Mouse (Mus musculus) kidney, postnatal 14 days (tissue): ENCODE data around the gene Man1a2.

Experiments
- DNase-seq: peaks from one replicate; pipeline ENCODE4 v3.0.0; 2022; ENCODE audit warnings: mixed read lengths

Gene Man1a2

DNA sequence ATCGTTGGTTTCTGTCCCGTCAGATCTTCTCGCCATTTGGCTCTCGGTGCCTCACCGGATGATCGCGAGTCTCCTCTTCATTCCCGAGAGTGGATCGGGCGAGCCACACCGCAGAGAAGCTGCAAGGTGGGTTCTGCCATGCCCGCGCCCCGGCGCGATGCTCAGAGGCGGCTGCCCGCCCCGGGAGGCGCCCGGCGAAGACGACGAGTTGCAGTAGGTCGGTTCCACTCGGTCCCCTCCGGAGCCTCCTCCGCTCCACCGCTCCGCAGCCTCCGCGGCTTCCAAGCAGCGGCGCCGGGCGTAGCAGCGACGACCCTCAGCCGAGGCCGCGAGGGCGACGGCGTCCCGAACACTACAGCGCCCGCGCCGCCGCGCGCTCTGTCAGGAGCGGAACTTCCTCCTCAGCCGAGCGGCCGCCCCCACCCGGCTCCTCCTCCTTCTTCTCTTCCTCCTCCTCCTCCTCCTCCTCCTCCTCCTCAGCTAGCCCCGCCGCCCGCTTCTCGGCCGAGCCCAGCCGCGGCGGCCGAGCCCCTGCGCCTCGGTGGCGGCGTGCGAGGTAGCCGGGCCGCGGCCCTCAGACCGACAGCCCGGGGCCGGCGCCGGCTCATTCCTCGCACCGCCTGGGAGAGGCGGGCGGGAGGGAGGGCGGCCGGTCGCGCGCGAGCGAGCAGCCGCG lies at the start of gene Man1a2:
Gene Man1a2, minus strand, starts transcription at position 417 of the 676 bp plus-strand sequence.
- peak; percentile 92 for DNase-seq

DNA sequence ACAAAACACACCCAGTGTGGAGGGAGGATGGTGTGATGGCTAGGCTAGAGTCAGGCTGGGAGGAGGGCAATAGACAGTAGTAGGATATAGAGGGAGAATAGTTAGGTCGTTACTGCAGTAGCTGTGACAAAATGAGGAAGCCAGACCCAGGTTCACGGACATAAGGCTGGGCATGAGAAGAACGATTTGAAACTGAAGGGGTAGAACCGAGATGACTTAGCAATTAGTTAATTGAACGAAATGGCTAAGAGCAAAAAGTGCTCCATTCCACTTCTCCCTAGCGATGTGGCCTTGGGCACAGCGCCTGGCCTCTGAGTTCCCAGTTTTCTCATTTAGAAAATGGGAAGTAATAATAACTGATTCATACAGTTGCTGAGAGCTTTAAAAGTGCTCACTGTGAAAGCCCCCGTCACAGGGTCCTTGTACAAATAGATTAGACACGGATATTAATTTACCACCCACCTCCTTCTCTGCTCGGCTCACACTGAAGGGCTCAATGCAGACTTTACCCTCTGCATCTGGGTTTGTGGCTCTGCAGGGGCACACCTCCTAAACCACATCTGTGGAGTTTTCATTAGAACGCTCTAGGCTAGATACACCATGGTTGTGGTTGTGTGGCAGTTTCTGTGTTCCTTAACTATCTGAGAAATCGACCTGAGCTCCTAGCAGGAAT lies 49.3 kb upstream of the Man1a2 start:
- no peak for DNase-seq

DNA sequence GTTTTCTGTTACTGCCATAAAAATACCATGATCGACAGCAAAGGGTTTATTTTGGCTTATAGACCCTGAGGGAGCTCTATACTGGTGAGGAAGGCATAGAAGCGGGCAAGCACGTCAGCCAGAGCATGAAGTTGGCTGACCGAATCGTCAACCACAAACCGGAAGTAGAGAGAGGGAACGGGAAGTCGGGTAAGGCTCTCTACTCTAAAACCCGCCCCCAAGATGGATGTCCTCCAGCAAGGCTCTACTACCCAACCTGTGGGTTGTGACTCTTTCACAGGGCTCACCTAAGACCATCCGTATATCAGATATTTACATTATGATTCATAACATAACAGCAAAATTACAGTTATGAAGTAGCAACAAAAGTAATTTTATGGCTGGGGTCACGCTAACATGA lies 46.6 kb upstream of the Man1a2 start:
- no peak for DNase-seq

DNA sequence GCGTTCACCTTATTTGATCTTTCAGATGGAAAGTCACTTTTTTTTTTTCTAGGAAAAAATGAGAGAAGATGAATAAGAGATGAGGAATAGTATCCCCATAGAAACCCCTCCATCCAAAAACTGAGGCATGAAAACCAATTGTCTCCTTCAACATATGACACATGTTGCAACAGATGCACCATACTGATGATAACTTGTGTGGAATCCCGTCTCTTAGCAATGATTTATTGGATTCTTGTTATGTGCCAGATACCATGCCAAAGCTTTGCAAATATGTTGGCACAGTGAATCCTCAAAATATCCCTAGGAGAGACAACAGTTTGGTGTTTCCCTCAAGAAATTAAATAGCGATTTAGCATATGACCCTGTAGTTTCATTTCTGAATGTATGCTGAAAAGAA lies 46.0 kb upstream of the Man1a2 start:
- no peak for DNase-seq

DNA sequence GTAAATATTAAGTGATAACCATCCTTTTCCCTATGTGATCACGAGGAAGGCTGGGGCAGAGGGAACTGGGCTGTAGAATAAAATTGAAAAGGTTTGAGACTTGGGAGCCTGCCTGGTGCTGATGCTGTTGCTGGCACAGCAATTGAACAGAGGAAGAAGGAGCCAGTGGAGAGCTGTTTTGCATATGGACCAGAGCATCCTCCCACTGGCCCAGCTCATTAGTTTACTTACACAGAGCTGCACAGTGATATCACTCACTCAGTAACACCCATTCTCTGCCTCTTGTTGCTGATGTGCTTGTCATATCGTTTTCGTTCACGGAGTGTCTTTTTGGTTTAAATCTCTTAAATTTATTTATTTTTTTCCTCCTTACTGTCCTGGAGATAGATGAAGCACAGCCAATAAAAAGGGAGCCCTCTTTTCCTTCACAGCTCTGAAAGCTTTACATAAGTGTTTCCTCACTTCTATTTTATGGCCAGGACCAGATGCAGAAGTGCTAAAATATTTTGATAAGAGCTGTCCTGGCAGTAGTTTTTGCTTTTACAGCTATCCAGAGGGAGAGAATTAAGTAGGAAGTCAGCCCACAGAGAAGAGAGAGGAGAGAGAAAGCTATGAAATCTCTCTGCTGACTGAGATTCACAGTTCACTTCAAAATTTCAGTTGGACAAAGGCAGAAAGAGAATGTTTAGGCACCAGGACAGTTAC lies 42.9 kb upstream of the Man1a2 start:
- no peak for DNase-seq

DNA sequence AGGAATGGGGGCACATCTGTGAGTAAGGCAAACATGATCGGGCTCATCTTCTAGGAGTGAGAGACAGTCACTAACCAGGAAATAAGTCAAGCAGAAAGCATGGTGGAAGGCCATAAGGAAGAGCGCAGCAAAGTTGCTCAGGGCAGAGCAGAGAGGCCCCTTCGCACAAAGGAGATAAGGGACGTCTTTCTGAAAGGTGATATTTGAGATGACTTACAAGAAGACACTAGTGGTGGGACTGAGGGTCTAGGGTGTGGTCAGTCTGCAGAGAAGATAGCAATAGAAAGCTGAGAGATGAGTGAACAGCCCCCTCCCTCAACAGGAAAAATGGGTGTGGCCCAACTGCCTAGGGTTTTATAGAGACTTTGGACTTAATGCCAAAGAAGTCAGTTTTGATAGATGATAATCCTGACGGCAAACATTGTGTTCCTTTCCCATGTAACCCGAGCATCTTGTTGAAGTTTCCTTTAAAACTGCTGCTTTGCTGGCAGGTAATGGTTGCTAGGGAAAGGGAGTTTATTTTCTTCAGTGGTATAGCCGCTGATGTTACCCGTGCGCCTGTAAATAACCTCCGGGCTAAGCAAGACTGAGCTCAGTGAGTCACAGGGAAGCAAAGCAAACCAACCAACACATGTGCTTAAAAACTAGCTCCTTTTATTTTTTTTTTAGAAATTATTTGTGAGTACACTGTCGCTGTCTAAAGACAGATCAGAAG lies 40.8 kb upstream of the Man1a2 start:
- DNase-seq = no peak

DNA sequence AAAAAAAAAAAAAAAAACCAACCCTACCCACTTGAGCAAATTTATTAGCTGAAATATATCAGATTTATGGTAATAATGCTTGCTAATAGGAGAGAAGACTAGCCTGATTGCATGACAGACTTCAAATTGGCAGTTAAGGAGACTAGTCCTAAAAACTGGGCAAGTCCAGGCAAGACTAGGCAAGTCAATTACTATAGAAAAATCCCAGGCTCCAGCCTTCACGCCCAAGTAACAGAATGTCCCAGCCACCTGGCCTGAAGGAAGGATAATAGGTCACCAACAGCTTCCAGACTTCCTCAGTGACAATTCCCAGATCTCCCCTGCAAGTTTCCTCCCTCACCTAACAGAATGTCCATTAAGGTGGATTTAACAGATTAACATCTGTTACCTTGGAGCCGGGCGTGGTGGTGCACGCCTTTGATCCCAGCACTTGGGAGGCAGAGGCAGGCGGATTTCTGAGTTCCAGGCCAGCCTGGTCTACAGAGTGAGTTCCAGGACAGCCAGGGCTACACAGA lies 35.5 kb upstream of the Man1a2 start:
- DNase-seq = no peak

DNA sequence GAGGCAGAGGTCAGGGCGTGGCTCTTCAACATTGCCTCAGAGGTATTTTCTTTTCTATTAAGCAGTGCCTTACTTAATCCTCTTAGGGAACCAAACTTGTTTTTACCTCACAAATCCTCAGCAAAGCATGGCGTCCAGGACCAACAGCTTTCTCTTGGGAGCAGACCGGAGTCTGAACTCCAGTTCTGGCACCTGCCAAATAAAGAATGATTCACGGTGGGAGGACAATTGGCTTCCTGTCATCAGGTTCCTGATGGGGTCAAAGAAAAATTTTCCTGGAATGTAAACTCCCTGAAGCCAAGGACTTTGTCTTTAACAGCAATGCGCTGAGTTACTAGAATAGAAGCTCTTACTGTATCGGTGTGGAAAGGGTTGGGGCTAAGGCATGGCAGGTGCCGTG lies 30.9 kb upstream of the Man1a2 start:
- no peak for DNase-seq

DNA sequence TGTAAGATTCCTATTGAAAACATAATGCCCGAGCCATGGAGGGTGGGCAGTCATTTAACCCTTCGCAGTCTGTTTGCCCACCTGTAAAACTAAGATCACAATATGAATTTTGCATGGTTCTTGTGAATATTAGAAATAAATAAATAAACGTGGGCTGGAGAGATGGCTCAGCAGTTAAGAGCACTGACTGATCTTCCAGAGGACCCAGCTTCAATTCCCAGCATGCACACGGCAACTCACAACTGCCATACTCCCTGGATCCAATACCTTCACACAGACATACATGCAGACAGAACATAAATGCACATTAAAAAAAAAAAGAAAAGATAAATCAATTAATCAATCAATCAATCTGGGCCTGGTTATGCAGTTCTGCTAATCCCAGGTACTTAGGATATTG lies 30.1 kb upstream of the Man1a2 start:
- no peak for DNase-seq

DNA sequence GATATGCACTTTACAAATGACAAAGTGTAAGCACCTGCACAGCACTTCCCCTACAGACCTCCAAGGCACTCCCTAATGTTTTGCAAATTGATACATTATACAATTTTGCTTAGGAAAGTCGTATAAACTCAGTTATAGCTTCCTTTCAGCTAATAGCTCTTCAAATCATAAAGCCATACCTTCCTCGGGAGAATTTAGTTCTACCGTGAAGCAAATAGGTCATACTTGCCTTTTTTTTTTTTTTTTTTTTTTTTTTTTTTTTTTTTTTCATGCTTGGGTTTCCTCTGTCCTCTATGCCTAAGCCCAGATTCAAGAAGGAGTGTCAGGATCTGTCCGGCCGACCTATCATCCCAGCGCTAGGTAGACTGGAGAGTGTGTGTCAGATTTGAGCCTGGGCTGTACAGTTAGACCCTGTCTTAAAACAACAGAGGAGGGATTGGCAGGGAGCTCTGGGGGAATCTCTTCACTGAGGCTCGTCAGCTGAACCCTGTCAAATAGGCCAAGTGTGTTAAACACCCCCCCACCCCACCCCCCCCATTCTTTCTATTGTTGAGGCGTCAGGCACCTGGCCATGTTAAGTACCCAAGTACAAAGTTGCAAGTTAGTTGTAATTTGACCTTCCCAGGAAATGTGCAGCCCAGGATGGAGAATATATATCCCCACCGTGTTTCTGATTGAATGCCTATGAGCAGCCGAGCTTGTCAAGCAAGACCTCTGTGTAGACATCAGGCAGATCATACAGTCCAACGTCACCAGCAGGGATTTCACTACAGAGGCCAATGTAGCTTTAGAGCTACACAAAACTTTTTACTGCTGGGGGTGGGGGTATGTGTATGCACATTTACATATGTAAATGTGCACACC lies 28.1 kb upstream of the Man1a2 start:
- DNase-seq = no peak

DNA sequence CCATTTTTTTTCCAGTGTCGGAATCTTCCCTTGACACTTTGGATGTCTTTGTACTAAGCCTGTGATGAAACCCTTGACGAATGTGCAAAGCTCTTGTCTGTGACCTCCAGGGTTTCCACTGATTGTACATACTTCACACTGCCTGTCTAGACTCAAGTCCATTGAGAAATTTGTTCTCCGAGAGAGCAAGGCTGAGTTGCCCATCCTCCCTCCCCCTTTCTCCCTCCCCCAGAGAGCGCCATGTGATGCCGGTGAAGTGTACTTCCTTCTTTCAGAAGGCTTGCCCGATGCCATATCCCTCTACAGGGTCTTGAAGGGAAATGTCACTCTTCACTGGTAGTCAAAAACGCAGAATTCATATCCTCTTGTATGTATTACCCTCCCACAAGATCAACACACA lies 26.8 kb upstream of the Man1a2 start:
- DNase-seq = no peak

DNA sequence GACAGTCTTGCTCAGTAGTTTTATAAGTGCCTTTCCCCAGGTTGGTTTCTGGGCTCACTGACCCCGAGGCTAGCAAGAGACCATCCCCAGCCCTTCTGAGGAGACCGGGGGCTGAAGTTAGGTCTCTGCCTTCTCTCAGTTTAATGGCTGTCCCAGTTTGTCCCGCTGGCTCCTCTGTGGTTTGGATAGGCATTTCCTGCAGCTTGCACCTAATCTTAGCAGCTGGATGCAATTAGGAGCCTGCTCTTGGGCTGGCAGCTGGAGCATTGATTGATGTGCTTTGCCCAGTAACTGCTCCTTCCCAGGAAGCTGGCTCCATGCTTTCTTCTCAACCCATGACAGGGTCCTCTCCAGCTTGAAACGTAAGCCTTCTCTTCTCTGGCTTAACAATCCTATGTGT lies 26.2 kb upstream of the Man1a2 start:
- DNase-seq = no peak

DNA sequence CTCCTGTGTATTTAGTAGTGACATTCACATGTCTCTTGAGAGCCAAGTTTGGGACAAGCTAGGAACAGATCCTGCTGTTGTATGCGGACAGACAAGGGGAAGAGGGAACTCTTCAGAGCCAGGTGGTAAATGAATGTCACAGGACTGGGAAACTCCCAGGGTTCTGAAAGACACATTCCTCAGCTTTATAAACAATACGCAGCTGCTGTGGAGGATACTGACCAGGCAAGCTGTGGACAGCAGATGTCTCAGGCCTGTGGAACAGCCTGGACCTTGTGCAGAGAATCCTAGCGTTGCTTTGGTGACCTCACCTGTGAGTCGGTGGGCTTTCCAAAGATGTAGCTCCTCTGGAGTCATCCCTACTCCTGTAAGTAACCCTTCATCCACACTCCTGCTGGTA lies 21.8 kb upstream of the Man1a2 start:
- no peak for DNase-seq

DNA sequence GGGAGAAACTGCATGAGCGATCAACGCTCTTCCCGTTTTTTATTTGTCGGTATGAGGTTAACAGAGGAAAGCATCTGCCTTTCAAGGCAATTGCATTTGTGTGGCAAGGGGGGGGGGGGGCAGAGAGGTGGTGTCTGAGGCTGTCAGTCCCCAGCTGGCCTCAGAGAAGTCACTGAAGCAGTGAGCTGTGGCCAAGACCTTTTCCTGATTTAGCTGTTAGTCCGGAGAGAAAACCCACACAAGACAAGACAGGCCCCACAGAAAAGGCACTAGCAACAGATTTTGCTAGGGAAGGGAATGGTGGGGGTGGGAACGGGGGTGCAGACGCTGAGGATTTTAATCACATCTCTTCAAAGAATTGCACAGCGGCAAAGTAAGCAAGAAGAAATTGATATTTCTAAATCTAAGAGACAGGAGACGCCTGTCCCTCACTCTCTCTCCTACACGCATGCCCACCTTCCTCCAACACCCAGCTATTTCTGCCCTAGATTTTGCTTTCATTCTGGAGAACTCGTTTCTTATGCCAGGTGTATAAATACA lies 19.9 kb upstream of the Man1a2 start:
- no peak for DNase-seq

DNA sequence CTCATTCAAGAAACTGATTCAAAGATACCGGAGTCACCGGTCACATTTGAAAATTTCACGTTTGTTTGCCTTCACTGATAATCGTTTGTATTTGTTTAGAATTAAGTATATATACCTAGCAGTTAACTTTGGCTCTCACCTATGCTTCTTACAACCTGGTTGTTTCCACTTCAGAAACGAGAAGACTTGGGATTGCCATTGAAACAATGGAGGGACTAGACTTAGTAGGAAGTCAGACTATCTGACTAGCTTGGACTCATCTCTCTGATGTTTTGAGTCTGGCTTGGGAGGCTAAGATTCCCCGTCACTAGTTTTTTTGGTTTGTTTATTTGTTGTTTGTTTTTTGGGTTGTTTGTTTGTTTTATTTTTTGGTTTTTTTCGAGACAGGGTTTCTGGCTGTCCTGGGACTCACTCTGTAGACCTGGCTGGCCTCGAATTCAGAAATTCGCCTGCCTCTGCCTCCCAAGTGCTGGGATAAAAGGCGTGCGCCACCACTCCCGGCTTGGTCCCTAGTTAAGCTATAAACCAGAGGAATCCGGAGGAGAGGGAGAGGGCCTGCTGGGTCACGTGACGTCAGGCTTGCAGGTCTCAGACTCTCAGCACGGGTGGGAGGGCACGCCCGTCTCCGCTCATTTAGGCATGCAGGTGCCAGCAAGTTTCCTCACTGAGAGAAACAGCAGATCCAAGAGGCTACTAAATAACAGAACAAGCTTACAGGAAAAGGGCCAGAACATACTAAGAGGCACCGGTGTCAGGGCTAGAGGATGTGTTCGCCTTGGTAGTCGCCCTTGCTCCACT lies 18.7 kb upstream of the Man1a2 start:
- peak; percentile 63 for DNase-seq

DNA sequence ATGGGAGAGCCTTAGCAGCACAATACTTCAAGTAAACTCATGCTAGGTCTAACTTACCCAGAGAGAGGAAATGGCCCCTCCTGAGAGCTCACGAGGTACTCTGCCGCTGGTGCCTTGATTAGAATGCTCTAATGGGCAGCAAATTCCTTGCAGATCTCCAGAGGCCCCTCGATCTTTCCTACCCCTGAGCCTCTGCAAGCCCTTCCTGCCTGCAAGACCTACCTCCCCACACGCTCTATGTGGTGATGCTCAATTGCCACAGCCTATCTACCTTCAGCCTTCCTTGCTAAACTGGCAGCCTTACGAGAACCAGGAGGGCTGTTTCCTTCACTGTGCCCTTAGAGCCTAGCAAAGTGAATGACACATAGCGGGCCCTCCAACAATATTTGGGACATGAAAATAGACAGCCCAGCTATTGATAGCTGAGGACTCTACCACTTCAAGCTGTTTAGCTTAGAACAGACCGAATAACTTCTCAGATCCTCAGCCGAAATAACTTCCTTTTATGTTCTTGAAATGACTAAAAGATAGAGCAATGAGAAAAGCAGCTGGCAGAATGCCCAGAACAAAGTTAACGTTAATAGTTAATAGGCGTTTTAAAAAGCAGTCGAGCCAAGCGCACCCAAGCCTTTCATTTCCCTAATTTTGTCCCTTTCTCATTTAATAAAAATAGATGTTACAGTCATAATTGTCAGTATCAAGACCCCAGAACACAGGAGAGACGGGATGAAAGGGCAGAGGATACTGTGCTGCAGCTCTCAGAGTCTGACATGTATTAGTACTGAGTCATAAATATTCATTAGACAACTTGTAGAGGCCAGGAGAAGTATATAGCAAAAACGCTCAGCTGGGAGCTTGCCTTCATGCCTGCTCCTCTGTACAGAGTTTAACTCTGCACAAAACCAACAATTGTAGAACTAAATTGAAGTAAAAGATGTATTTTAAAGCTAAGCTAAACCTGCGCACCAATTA lies 17.9 kb upstream of the Man1a2 start:
- DNase-seq = peak; percentile 71

DNA sequence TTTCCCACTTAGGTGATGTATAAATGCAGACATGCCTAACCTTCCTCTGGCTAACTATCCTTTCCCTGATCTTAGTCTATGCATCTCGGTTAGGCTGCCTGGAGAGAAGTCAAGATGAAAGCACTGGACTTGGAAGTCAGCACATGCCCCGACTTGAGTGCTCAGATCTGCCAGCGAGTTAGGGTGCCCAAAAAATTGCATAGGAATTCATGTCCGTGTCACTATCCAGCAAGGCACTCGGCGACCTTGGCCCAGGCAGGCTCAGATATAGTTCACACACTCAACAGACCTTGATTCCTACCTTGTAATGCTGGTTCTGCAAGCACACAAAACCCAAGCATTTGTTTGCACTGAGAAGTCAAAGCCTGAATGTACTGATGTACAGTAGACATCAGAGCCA lies 3.4 kb upstream of the Man1a2 start:
- DNase-seq = no peak

DNA sequence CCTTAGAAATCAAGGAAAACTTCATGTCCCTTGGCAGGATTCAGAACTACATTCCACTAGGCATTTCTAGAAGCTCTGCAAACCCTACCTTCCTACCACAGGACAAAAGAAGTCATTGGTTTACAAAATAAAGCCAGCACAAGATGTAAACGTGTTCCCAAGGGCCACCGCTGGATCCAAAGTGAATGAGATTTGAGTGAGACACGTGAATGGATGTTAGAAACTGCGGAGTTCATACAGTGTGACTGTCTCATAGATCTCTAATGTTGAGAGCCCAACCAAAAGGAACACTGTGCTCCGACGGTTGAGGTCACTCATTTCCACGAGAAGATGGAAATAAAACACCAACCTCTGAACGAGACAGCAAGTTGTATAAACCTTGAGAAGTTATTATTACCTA lies 1.5 kb upstream of the Man1a2 start:
- no peak for DNase-seq

DNA sequence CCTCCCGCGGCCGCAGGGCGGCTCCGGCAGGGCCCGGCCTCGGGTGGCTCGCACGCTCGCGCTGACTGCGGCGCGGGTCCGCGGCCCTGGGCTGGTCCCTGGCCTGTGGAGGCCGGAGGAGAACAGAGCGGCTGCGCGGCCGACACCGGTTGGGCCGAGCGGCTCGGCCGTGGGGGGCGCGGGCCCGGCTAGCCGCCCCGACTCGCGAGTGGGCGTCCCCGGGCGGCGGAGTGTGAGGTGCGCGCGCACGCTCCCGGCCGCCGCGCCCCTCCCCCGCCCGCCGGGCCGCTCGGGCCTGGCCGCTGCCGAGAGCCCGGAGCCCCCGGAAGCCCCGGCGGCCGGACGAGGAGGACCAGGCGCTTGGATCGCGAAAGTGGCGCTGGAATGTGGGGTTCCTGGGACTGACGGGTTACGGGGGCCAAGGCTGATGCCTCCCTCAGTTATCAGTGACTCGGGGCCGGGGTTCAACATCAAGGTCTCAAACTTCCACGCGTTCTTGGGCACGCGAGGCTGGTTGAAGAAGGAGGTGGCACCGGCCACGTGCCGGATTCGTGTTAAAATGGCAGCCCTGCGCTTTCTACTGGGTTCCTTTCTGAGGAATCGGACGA lies 564 bp upstream of the Man1a2 start:
- peak; percentile 88 for DNase-seq
